Mouse (Mus musculus): ENCODE results near the gene Trank1. TPM values are rescaled to one million over a fixed set of nuclear protein-coding genes. Genes with fewer than 3 reads are reported as not detected.

Gene Trank1
- 53.7 TPM for polyA plus RNA-seq (2014; fragmentation: Illumina TruSeq; extraction: RNeasy Lipid Tissue Mini Kit (QIAGEN cat#74804); ENCODE audit: low read depth, low replicate concordance)

GRCm38 (mm10) chr9:111311031-111311842 is at the start of gene Trank1:
TSS of gene Trank1 (plus strand) at chr9:111311739.

GRCm38 (mm10) chr9:111271434-111272160 is 39.9 kb upstream of the Trank1 start, which contains the start of the genes Mlh1 and Epm2aip1:
TSS of gene Mlh1 (minus strand) at chr9:111271791.
TSS of gene Epm2aip1 (plus strand) at chr9:111271929.

GRCm38 (mm10) chr9:111438904-111439835 is 127.6 kb downstream of the Trank1 start, which contains the start of gene Dclk3:
TSS of gene Dclk3 (plus strand) at chr9:111439081.

Other genes starting within 250 kb of the Trank1 start
- 36.5 TPM for gene Lrrfip2, start 194.1 kb upstream of the Trank1 start, polyA plus RNA-seq (2014; fragmentation: Illumina TruSeq; extraction: RNeasy Lipid Tissue Mini Kit (QIAGEN cat#74804); ENCODE audit: low read depth, low replicate concordance)
- 24.6 TPM for gene Mlh1, start 39.9 kb upstream of the Trank1 start, polyA plus RNA-seq (2014; fragmentation: Illumina TruSeq; extraction: RNeasy Lipid Tissue Mini Kit (QIAGEN cat#74804); ENCODE audit: low read depth, low replicate concordance)
- gene Epm2aip1, start 39.8 kb upstream of the Trank1 start, polyA plus RNA-seq (2014; fragmentation: Illumina TruSeq; extraction: RNeasy Lipid Tissue Mini Kit (QIAGEN cat#74804); ENCODE audit: low read depth, low replicate concordance) = 22.0 TPM
- gene Dclk3, start 127.3 kb downstream of the Trank1 start, polyA plus RNA-seq (2014; fragmentation: Illumina TruSeq; extraction: RNeasy Lipid Tissue Mini Kit (QIAGEN cat#74804); ENCODE audit: low read depth, low replicate concordance) = 11.1 TPM

All from adipose tissue, adult 10 weeks (tissue).